Mouse (Mus musculus) adrenal gland, postnatal 4 days (tissue): ENCODE results near the gene Creld2. TPM values are rescaled to one million over a fixed set of nuclear protein-coding genes. Genes with fewer than 3 reads are reported as not detected.

Experiments used
- DNase-seq, 2 experiments: peaks; one replicate each; pipeline ENCODE4 v3.0.0; 2021 to 2022; ENCODE audit warnings: low spot score in 2 of 2, mixed read lengths in 2 of 2
- total RNA-seq, 2 experiments: library from RNA; stranded (reverse); gene quantifications; 2 replicates each; pipeline ENCODE4 v1.2.3; 2021

Creld2 gene
- total RNA-seq, 2 experiments from 2014 or later = 28.0 to 36.1 TPM

GRCm38 (mm10) chr15:88828800-88829705 is 9.6 kb downstream of the Creld2 start:
- peak; percentile 76 to 78 for DNase-seq

- no peak for DNase-seq
Observed at GRCm38 (mm10) chr15:88829791-88830440, 10.5 kb downstream of the Creld2 start.

GRCm38 (mm10) chr15:88830696-88831095 is 11.2 kb downstream of the Creld2 start:
- no peak for DNase-seq

- DNase-seq = no peak
Observed at GRCm38 (mm10) chr15:88831482-88831881, 12.0 kb downstream of the Creld2 start.

GRCm38 (mm10) chr15:88832536-88832935 is 13.1 kb downstream of the Creld2 start:
- no peak for DNase-seq

GRCm38 (mm10) chr15:88836031-88836430 is 16.6 kb downstream of the Creld2 start:
- no peak for DNase-seq

- no peak for DNase-seq
Observed at GRCm38 (mm10) chr15:88836571-88836970, 17.1 kb downstream of the Creld2 start.

- DNase-seq = peak in 1 of 2 experiments; percentile 46
Observed at GRCm38 (mm10) chr15:88837199-88837932, 17.9 kb downstream of the Creld2 start.

GRCm38 (mm10) chr15:88837977-88838376 is 18.5 kb downstream of the Creld2 start:
- no peak for DNase-seq

- no peak for DNase-seq
Observed at GRCm38 (mm10) chr15:88839271-88839670, 19.8 kb downstream of the Creld2 start.

GRCm38 (mm10) chr15:88840126-88840525 is 20.7 kb downstream of the Creld2 start:
- DNase-seq = no peak

- no peak for DNase-seq
Observed at GRCm38 (mm10) chr15:88841160-88841559, 21.7 kb downstream of the Creld2 start.

- DNase-seq = no peak
Observed at GRCm38 (mm10) chr15:88841580-88842299, 22.3 kb downstream of the Creld2 start.

GRCm38 (mm10) chr15:88842300-88842673 is 22.8 kb downstream of the Creld2 start:
- no peak for DNase-seq

GRCm38 (mm10) chr15:88843486-88844097 is 24.1 kb downstream of the Creld2 start:
- no peak for DNase-seq

- DNase-seq = no peak
Observed at GRCm38 (mm10) chr15:88844966-88845365, 25.5 kb downstream of the Creld2 start.

GRCm38 (mm10) chr15:88848661-88849060 is 29.2 kb downstream of the Creld2 start:
- no peak for DNase-seq

GRCm38 (mm10) chr15:88849621-88850020 is 30.2 kb downstream of the Creld2 start:
- no peak for DNase-seq

GRCm38 (mm10) chr15:88850146-88850826 is 30.8 kb downstream of the Creld2 start:
- DNase-seq = no peak

GRCm38 (mm10) chr15:88851076-88851475 is 31.6 kb downstream of the Creld2 start:
- no peak for DNase-seq
